Mouse (Mus musculus) small intestine, adult 2 months (tissue): ENCODE results near the gene E130308A19Rik.

ENCODE experiments used
- CTCF ChIP-seq: fragments of 200-500 bp; IDR thresholded peaks from 2 replicates; pipeline ENCODE4 v1.5.1; 2012; ENCODE audit warnings: low read depth, mild to moderate bottlenecking, control low read depth, inconsistent platforms, low read length, moderate library complexity, mixed read lengths; ENCODE audit not compliant: insufficient replicate concordance, insufficient read length; ENCODE audit errors: extremely low read depth
- POLR2A ChIP-seq: fragments of 200-500 bp; IDR thresholded peaks from 2 replicates; pipeline ENCODE4 v1.6.1; 2012; ENCODE audit warnings: low read depth, mild to moderate bottlenecking, control low read depth, inconsistent platforms, low read length, moderate library complexity

DNA sequence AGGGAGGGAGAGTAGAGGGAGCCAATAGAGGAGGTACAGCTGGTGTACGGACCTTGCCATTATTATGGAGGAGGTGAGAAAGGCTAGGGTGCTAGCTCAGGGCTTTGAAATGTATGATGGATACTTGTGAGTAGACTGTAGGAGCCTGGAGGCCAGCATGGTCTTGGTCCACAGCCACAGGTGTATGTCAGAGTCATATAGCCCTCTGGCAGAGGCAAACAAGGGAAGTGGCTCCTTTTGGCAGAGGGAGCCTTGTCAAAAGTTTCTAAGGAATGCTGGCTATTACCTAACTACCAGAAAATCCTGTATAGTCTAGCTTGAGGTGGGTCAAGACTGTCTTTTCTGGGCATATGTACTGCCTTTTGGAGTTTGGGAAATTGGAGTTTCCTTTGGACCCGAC, 14.7 kb downstream of the E130308A19Rik start:
- no peak for TF ChIP-seq CTCF
- no peak for TF ChIP-seq POLR2A
